Mouse (Mus musculus) heart, postnatal 0 days (tissue): Measurements from ENCODE around the gene Dgkz.

Experiments
- CTCF ChIP-seq: IDR thresholded peaks from 2 replicates; pipeline ENCODE4 v1.5.1; 2016; ENCODE audit warnings: antibody characterized with exemption, control low read depth, low read depth
- EP300 ChIP-seq: IDR thresholded peaks from 2 replicates; pipeline ENCODE4 v1.6.1; 2016; ENCODE audit warnings: antibody characterized with exemption, low read depth

GRCm38 (mm10) chr2:91948151-91948509, 27.5 kb downstream of the Dgkz start:
- TF ChIP-seq EP300 (no peak), CTCF (no peak)
